Mouse (Mus musculus): ENCODE measurements around the gene Gpr156.

Gene Gpr156

GRCm38 (mm10) chr16:37911086-37911485 is 5.2 kb upstream of the Gpr156 start:
- DNase-seq (ENCODE audit: extremely low read depth, insufficient read length, low spot score): no peak

GRCm38 (mm10) chr16:37916818-37917201 is 514 bp downstream of the Gpr156 start:
- no peak for DNase-seq (ENCODE audit: extremely low read depth, insufficient read length, low spot score)

GRCm38 (mm10) chr16:37919000-37919399 is 2.7 kb downstream of the Gpr156 start:
- DNase-seq (ENCODE audit: extremely low read depth, insufficient read length, low spot score): no peak

- DNase-seq (ENCODE audit: extremely low read depth, insufficient read length, low spot score): no peak
These were observed 4.6 kb downstream of the Gpr156 start for GRCm38 (mm10) chr16:37920842-37921409.

GRCm38 (mm10) chr16:37926087-37926486 is 9.8 kb downstream of the Gpr156 start:
- no peak for DNase-seq (ENCODE audit: extremely low read depth, insufficient read length, low spot score)

- DNase-seq (ENCODE audit: extremely low read depth, insufficient read length, low spot score): no peak
These were observed 10.8 kb downstream of the Gpr156 start for GRCm38 (mm10) chr16:37927117-37927516.

- no peak for DNase-seq (ENCODE audit: extremely low read depth, insufficient read length, low spot score)
These were observed 12.7 kb downstream of the Gpr156 start for GRCm38 (mm10) chr16:37929006-37929405.

GRCm38 (mm10) chr16:37929626-37930025 is 13.3 kb downstream of the Gpr156 start:
- DNase-seq (ENCODE audit: extremely low read depth, insufficient read length, low spot score): no peak

- no peak for DNase-seq (ENCODE audit: extremely low read depth, insufficient read length, low spot score)
These were observed 18.6 kb downstream of the Gpr156 start for GRCm38 (mm10) chr16:37934932-37935331.

GRCm38 (mm10) chr16:37937276-37937675 is 21.0 kb downstream of the Gpr156 start:
- no peak for DNase-seq (ENCODE audit: extremely low read depth, insufficient read length, low spot score)

- DNase-seq (ENCODE audit: extremely low read depth, insufficient read length, low spot score): no peak
These were observed 22.1 kb downstream of the Gpr156 start for GRCm38 (mm10) chr16:37938125-37939081.

- DNase-seq (ENCODE audit: extremely low read depth, insufficient read length, low spot score): no peak
These were observed 23.0 kb downstream of the Gpr156 start for GRCm38 (mm10) chr16:37939082-37939863.

- DNase-seq (ENCODE audit: extremely low read depth, insufficient read length, low spot score): peak; percentile 60
These were observed 24.0 kb downstream of the Gpr156 start for GRCm38 (mm10) chr16:37940291-37940690.

GRCm38 (mm10) chr16:37943701-37944100 is 27.4 kb downstream of the Gpr156 start:
- DNase-seq (ENCODE audit: extremely low read depth, insufficient read length, low spot score): no peak

- DNase-seq (ENCODE audit: extremely low read depth, insufficient read length, low spot score): no peak
These were observed 28.9 kb downstream of the Gpr156 start for GRCm38 (mm10) chr16:37945031-37945796.

GRCm38 (mm10) chr16:37947160-37947559 is 30.9 kb downstream of the Gpr156 start:
- peak; percentile 15 for DNase-seq (ENCODE audit: extremely low read depth, insufficient read length, low spot score)

- no peak for DNase-seq (ENCODE audit: extremely low read depth, insufficient read length, low spot score)
These were observed 32.1 kb downstream of the Gpr156 start for GRCm38 (mm10) chr16:37948365-37948764.

- DNase-seq (ENCODE audit: extremely low read depth, insufficient read length, low spot score): no peak
These were observed 34.9 kb downstream of the Gpr156 start for GRCm38 (mm10) chr16:37951171-37951570.

- no peak for DNase-seq (ENCODE audit: extremely low read depth, insufficient read length, low spot score)
These were observed 36.9 kb downstream of the Gpr156 start for GRCm38 (mm10) chr16:37953186-37953585.

Data from 3134 (cell line).